Mouse (Mus musculus) stomach, postnatal 0 days (tissue): ENCODE measurements at regions not wholly inside any gene's neighbourhood (a gene's known extent, or its start where the extent isn't known, plus 50 kb on each side); places are given as distances from the start of the nearest gene placed in this dataset.
"Not testable (repeated sequence)": the region's sequence is repeated elsewhere in the genome, so short reads cannot be mapped to it uniquely, and the experiment has no call there.

ENCODE experiments used
- ATAC-seq: fragments of 200-750 bp; cut with Nextera tagmentation; 2 replicates; pipeline ENCODE4 v1.8.0; 2017; ENCODE audit not compliant: low FRiP score, low TSS enrichment
- DNase-seq: peaks from one replicate; pipeline ENCODE4 v3.0.0-alpha.2; 2016; ENCODE audit warnings: low spot score
- H3K27ac ChIP-seq: fragments of 300-500 bp; sonication (generic); replicated peaks from 2 replicates; pipeline ENCODE4 v1.5.1; 2014; ENCODE audit warnings: mild to moderate bottlenecking, control low read depth
- H3K27me3 ChIP-seq: fragments of 300-500 bp; sonication (generic); 2 replicates; pipeline ENCODE4 v1.6.1; 2014; ENCODE audit warnings: low read length; ENCODE audit not compliant: control insufficient read depth, insufficient read depth
- H3K36me3 ChIP-seq: fragments of 300-500 bp; sonication (generic); 2 replicates; pipeline ENCODE4 v1.6.1; 2014; ENCODE audit warnings: low read length, mixed read lengths; ENCODE audit not compliant: control insufficient read depth, insufficient read depth
- H3K4me1 ChIP-seq: fragments of 300-500 bp; sonication (generic); replicated peaks from 2 replicates; pipeline ENCODE4 v1.6.1; 2014; ENCODE audit warnings: antibody characterized with exemption; ENCODE audit not compliant: control insufficient read depth, insufficient read depth
- H3K4me2 ChIP-seq: fragments of 300-500 bp; sonication (generic); replicated peaks from 2 replicates; pipeline ENCODE4 v1.6.1; 2014; ENCODE audit warnings: low read depth, mild to moderate bottlenecking, control low read depth, moderate library complexity
- H3K4me3 ChIP-seq: fragments of 300-500 bp; sonication (generic); 2 replicates; pipeline ENCODE4 v1.5.1; 2014; ENCODE audit warnings: low read depth, low read length, control low read depth
- H3K9ac ChIP-seq: fragments of 300-500 bp; sonication (generic); 2 replicates; pipeline ENCODE4 v1.6.1; 2014; ENCODE audit warnings: mild to moderate bottlenecking, low read length, control low read depth, mixed read lengths
- H3K9me3 ChIP-seq: fragments of 300-500 bp; sonication (generic); 2 replicates; pipeline ENCODE4 v1.6.1; 2016; ENCODE audit warnings: low read length; ENCODE audit not compliant: control insufficient read depth
- CTCF ChIP-seq: IDR thresholded peaks from 2 replicates; pipeline ENCODE4 v1.5.1; 2016; ENCODE audit warnings: antibody characterized with exemption, low read depth, mild to moderate bottlenecking, moderate library complexity
- EP300 ChIP-seq: optimal IDR thresholded peaks from 2 replicates; pipeline ENCODE3; 2016; ENCODE audit warnings: antibody characterized with exemption
- WGBS: fragments of 180-500 bp; shearing (Covaris S2); extraction: QIAGEN DNeasy Blood & Tissue Kit; methylation state at CpG from one replicate; pipeline ENCODE4 v1.1.7; 2014; 5-methylcytosine and 5-hydroxymethylcytosine counted together

DNA sequence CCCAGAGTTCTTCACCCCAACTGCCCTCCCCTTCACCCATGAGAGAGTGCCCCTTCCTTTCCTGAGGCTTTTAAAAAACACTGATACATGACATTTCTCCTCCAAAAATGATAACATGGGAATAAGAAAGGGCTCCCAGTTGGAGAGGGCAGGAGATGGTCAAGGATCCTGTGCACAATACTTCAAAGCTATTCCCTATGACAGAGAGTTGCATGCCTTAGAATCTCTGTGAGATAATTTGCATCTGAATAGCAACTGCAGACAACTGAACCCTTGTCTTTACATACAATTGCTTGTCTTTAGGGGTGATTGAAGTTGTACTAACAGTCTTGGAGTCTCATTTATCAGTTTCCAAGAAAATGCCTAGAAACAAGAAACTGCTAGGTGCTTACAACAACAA, 610.7 kb upstream of the Adam24 start:
- H3K27ac ChIP-seq = no peak overlapping the region
- H3K36me3 ChIP-seq = no peaks in the 10 kb centered on the region
- no peaks in the 10 kb centered on the region for H3K27me3 ChIP-seq
- no peak overlapping the region for H3K4me2 ChIP-seq
- no peaks in the 10 kb centered on the region for H3K4me1 ChIP-seq
- no peaks in the 10 kb centered on the region for H3K9me3 ChIP-seq
- ATAC-seq (no peak), DNase-seq (no peak)
- H3K4me3 ChIP-seq = no peak overlapping the region
- no peak overlapping the region for H3K9ac ChIP-seq
- no peak for TF ChIP-seq CTCF
- TF ChIP-seq EP300 = no peak

GRCm38 (mm10) chr8:40071131-40071530, 603.7 kb upstream of the Adam24 start:
- TF ChIP-seq CTCF (no peak), EP300 (no peak)
- Histone ChIP-seq H3K4me2 (no peak overlapping the region), H3K27ac (no peak overlapping the region), H3K36me3 (no peaks in the 10 kb centered on the region), H3K4me1 (no peaks in the 10 kb centered on the region), H3K9ac (no peak overlapping the region), H3K4me3 (no peak overlapping the region), H3K27me3 (no peaks in the 10 kb centered on the region), H3K9me3 (no peaks in the 10 kb centered on the region)
- ATAC-seq (no peak), DNase-seq (no peak)
- WGBS = 86% methylated on average over 2 of the region's 2 CpGs

GRCm38 (mm10) chr8:40080976-40081375, 593.9 kb upstream of the Adam24 start:
- not testable (repeated sequence) for H3K4me1 ChIP-seq, ATAC-seq, H3K4me3 ChIP-seq, H3K9ac ChIP-seq, H3K27me3 ChIP-seq, DNase-seq, H3K27ac ChIP-seq, H3K9me3 ChIP-seq, H3K4me2 ChIP-seq, H3K36me3 ChIP-seq

DNA sequence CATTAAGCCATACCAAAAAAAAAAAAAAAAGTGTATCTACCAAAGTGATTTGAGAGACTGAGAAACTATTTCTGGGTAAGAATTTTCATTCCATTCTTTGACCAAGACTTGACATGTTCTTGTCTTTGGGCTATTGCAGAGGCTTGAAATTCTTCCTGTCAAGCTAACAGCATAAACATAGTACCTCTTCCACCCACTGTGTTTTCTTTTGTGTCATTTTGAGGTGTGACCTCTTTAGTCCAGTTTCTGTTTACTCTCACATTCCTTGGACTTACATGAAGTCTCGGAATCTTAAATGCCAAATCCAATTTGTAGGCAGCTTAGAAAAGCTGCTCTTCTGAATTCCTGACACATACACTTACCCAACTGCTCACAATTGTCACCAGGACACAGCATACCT, 590.7 kb upstream of the Adam24 start:
- DNase-seq (no peak), ATAC-seq (no peak)
- 17% methylated on average over 1 of the region's 1 CpGs for whole genome bisulfite sequencing
- Histone ChIP-seq H3K36me3 (no peaks in the 10 kb centered on the region), H3K4me1 (no peaks in the 10 kb centered on the region), H3K27ac (no peak overlapping the region), H3K4me2 (no peak overlapping the region), H3K4me3 (no peak overlapping the region), H3K27me3 (no peaks in the 10 kb centered on the region), H3K9ac (no peak overlapping the region), H3K9me3 (no peaks in the 10 kb centered on the region)
- TF ChIP-seq EP300 (no peak), CTCF (no peak)

GRCm38 (mm10) chr8:40089377-40089776, 585.5 kb upstream of the Adam24 start:
- 83% methylated on average over 4 of the region's 4 CpGs for WGBS
- Histone ChIP-seq H3K9ac (no peak overlapping the region), H3K9me3 (no peaks in the 10 kb centered on the region), H3K36me3 (no peaks in the 10 kb centered on the region), H3K27ac (no peak overlapping the region), H3K27me3 (no peaks in the 10 kb centered on the region), H3K4me3 (no peak overlapping the region), H3K4me2 (no peak overlapping the region), H3K4me1 (no peaks in the 10 kb centered on the region)
- TF ChIP-seq EP300 = no peak
- no peak for TF ChIP-seq CTCF
- no peak for ATAC-seq
- DNase-seq = no peak

DNA sequence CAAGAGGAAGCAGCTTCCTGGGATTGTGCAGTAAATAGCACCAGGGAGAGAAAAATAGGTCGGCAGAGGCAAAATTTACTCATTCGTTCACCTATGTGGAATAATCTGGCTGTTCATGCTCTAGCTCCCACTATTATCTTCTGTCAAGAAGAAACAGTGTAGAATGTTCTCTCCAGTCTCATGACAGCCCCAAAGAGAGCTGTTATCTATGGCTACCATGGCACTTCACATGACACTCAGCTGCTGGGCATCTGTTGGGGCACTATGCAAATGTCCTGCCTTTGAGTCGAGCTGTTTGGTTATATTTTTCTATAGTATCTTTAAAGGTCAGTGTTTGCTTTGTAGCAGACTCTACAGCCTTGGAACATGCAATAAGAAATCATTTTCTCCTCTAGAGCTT, 550.5 kb upstream of the Adam24 start:
- TF ChIP-seq CTCF (no peak), EP300 (no peak)
- H3K9me3 ChIP-seq = no peaks in the 10 kb centered on the region
- no peaks in the 10 kb centered on the region for H3K27me3 ChIP-seq
- H3K4me2 ChIP-seq = no peak overlapping the region
- no peak for ATAC-seq
- DNase-seq = no peak
- H3K27ac ChIP-seq = no peak overlapping the region
- no peak overlapping the region for H3K4me3 ChIP-seq
- no peaks in the 10 kb centered on the region for H3K4me1 ChIP-seq
- 79% methylated on average over 3 of the region's 3 CpGs for WGBS
- H3K36me3 ChIP-seq = no peaks in the 10 kb centered on the region
- no peak overlapping the region for H3K9ac ChIP-seq
